ENCODE assay signal across 26 mouse cellular contexts in genomic region chr10:53426524-53426923, GRCm38 (mm10). TPM values are rescaled to one million over a fixed set of nuclear protein-coding genes. Genes with fewer than 3 reads are reported as not detected.
DNase-seq lines count a peak whose midpoint lies in the region; ATAC-seq and TF ChIP-seq lines count a peak whose summit lies in the region.
"Had no signal": no experiment of that assay in that cellular context is flagged by ENCODE, and none has a peak within 500 bp of the region (broad histone marks: within the 10 kb centered on the region; RNA-seq: fewer than 3 reads in every experiment).

No protein-coding gene starts in this region.

- DNase-seq in gastrocnemius, adult 2 months = no peak
- no peak for DNase-seq in gastrocnemius, postnatal 10 days
- DNase-seq in liver, embryonic 11.5 days (ENCODE audit: low spot score) = no peak
- no peak for DNase-seq in cerebellum, postnatal 25 days
- DNase-seq: adrenal gland, postnatal 14 days; B cell, adult 2 months; cerebellum, adult 8-10 months; cerebellum, postnatal 14 days; forebrain, postnatal 0 days; gastrocnemius, postnatal 36 days; heart, adult 11 months; heart, postnatal 14 days had no signal

- intact Hi-C loops in gastrocnemius, adult 2 months (cut with DNase I) = loop anchor here (5.0 kb wide), 1 partner anchor 81 kb away; no protein-coding TSS in a partner anchor

- H3K9ac ChIP-seq in liver, embryonic 11.5 days (ENCODE audit: low read depth, low read length) = no peak overlapping the region
- no peak overlapping the region for H3K9ac ChIP-seq in liver, embryonic 15.5 days
- H3K9ac ChIP-seq in forebrain, embryonic 15.5 days (replicated peaks) = no peak overlapping the region
- H3K9ac ChIP-seq in heart, embryonic 12.5 days = no peak overlapping the region
- H3K9ac ChIP-seq: embryonic facial prominence, embryonic 13.5 days; forebrain, embryonic 12.5 days; forebrain, postnatal 0 days; heart, embryonic 15.5 days; hindbrain, embryonic 13.5 days had no signal

- peak overlapping the region; percentile 61 for H3K27ac ChIP-seq in gastrocnemius, adult 2 months
- 0 out of 2 replicates have a peak overlapping the region, but pooled peaks have one; percentile 43 for H3K27ac ChIP-seq in liver, embryonic 11.5 days (ENCODE audit: low read depth, low read length)
- H3K27ac ChIP-seq in liver, embryonic 15.5 days (replicated peaks) = no peak overlapping the region
- H3K27ac ChIP-seq in forebrain, embryonic 15.5 days (replicated peaks) = no peak overlapping the region
- H3K27ac ChIP-seq in heart, embryonic 12.5 days (ENCODE audit: poor library complexity, severe bottlenecking) = no peak overlapping the region
- H3K27ac ChIP-seq: embryonic facial prominence, embryonic 13.5 days; forebrain, embryonic 12.5 days; heart, embryonic 10.5 days; heart, embryonic 15.5 days; hindbrain, embryonic 13.5 days; hindbrain, postnatal 0 days had no signal

- 57% methylated on average over 2 of the region's 2 CpGs for WGBS in liver, embryonic 11.5 days
- 15% methylated on average over 2 of the region's 2 CpGs for WGBS in liver, embryonic 15.5 days (ENCODE audit: insufficient replicate concordance)
- 84% methylated on average over 2 of the region's 2 CpGs for WGBS in forebrain, embryonic 15.5 days
- WGBS in heart, embryonic 12.5 days = 80% methylated on average over 2 of the region's 2 CpGs

- H3K36me3 ChIP-seq in liver, embryonic 11.5 days (ENCODE audit: control insufficient read depth, insufficient read depth, low read length) = no peaks in the 10 kb centered on the region
- H3K36me3 ChIP-seq in liver, embryonic 15.5 days (replicated peaks) = no peaks in the 10 kb centered on the region
- no peaks in the 10 kb centered on the region for H3K36me3 ChIP-seq in forebrain, embryonic 15.5 days
- H3K36me3 ChIP-seq in heart, embryonic 12.5 days = no peaks in the 10 kb centered on the region
- H3K36me3 ChIP-seq: embryonic facial prominence, embryonic 13.5 days; forebrain, embryonic 12.5 days; G1E; heart, embryonic 10.5 days; heart, embryonic 15.5 days; hindbrain, embryonic 13.5 days had no signal

- peak; percentile 70 for ATAC-seq in liver, embryonic 11.5 days (replicated peaks; ENCODE audit: low FRiP score)
- ATAC-seq in liver, embryonic 15.5 days (ENCODE audit: insufficient read depth) = peak; percentile 68
- ATAC-seq in megakaryocyte-erythroid progenitor cell, adult 5-6 weeks (replicated peaks; ENCODE audit: low FRiP score, low TSS enrichment, poor library complexity, severe bottlenecking) = peak; percentile 80
- ATAC-seq in forebrain, embryonic 15.5 days (replicated peaks) = no peak
- no peak for ATAC-seq in heart, embryonic 12.5 days (ENCODE audit: insufficient number of reproducible peaks, low FRiP score)
- ATAC-seq: activated CD4-positive, CD25-positive, alpha-beta regulatory T cell, adult 4 months; CD4-positive, CD25-positive, alpha-beta regulatory T cell, adult 4 months; forebrain, postnatal 0 days; hindbrain, postnatal 0 days; Patski had no signal

- H3K4me3 ChIP-seq in gastrocnemius, adult 2 months = no peak overlapping the region
- H3K4me3 ChIP-seq in liver, embryonic 11.5 days (ENCODE audit: low read depth, low read length) = no peak overlapping the region
- H3K4me3 ChIP-seq in liver, embryonic 15.5 days (replicated peaks) = no peak overlapping the region
- H3K4me3 ChIP-seq in forebrain, embryonic 15.5 days = no peak overlapping the region
- H3K4me3 ChIP-seq in heart, embryonic 12.5 days = no peak overlapping the region
- H3K4me3 ChIP-seq: embryonic facial prominence, embryonic 13.5 days; forebrain, embryonic 12.5 days; heart, embryonic 10.5 days; heart, embryonic 15.5 days; hindbrain, embryonic 13.5 days had no signal

- H3K4me1 ChIP-seq in liver, embryonic 11.5 days (replicated peaks; ENCODE audit: control insufficient read depth, insufficient read depth, low read length) = 0 out of 2 replicates have a peak, but pooled peaks cover 2% of the 10 kb centered on the region
- peaks cover 15% of the 10 kb centered on the region for H3K4me1 ChIP-seq in liver, embryonic 15.5 days (replicated peaks)
- peaks cover 19% of the 10 kb centered on the region for H3K4me1 ChIP-seq in forebrain, embryonic 15.5 days
- H3K4me1 ChIP-seq in heart, embryonic 12.5 days (replicated peaks) = peaks cover 23% of the 10 kb centered on the region

- peak overlapping the region; percentile 37 for H3K4me2 ChIP-seq in liver, embryonic 11.5 days
- H3K4me2 ChIP-seq in liver, embryonic 15.5 days = no peak overlapping the region
- H3K4me2 ChIP-seq in forebrain, embryonic 15.5 days (replicated peaks) = no peak overlapping the region
- H3K4me2 ChIP-seq in heart, embryonic 12.5 days = no peak overlapping the region
- H3K4me2 ChIP-seq: embryonic facial prominence, embryonic 13.5 days; forebrain, embryonic 12.5 days; heart, embryonic 15.5 days; hindbrain, embryonic 13.5 days had no signal

- no peaks in the 10 kb centered on the region for H3K27me3 ChIP-seq in liver, embryonic 11.5 days (replicated peaks; ENCODE audit: control insufficient read depth, insufficient read depth, low read length)
- no peaks in the 10 kb centered on the region for H3K27me3 ChIP-seq in liver, embryonic 15.5 days
- H3K27me3 ChIP-seq in forebrain, embryonic 15.5 days = no peaks in the 10 kb centered on the region
- no peaks in the 10 kb centered on the region for H3K27me3 ChIP-seq in heart, embryonic 12.5 days (replicated peaks)
- H3K27me3 ChIP-seq: embryonic facial prominence, embryonic 13.5 days; heart, embryonic 15.5 days; hindbrain, embryonic 13.5 days; Patski had no signal

- H3K9me3 ChIP-seq in liver, embryonic 11.5 days (ENCODE audit: control insufficient read depth, low read length) = no peaks in the 10 kb centered on the region; the same call in 1 of the 2 replicates
- H3K9me3 ChIP-seq in liver, embryonic 15.5 days (replicated peaks) = no peaks in the 10 kb centered on the region
- no peaks in the 10 kb centered on the region for H3K9me3 ChIP-seq in forebrain, embryonic 15.5 days
- H3K9me3 ChIP-seq in heart, embryonic 12.5 days (replicated peaks) = no peaks in the 10 kb centered on the region
- H3K9me3 ChIP-seq: embryonic facial prominence, embryonic 13.5 days; forebrain, embryonic 12.5 days; G1E; heart, embryonic 10.5 days; heart, embryonic 15.5 days; hindbrain, embryonic 13.5 days had no signal

- no peak for TF ChIP-seq CTCF in gastrocnemius, adult 2 months (IDR thresholded peaks at IDR 0.05)

RNA-seq across cellular contexts. Expression of gene Cep85l, which starts 46.8 kb away (rescaled TPM):
- 10 to 100 TPM; 45.6 to 62.4 TPM for total RNA-seq in gastrocnemius, adult 2 months (2021)
- total RNA-seq in gastrocnemius, postnatal 10 days (2021) = 10 to 100 TPM; 31.6 to 32.5 TPM
- 2.6 and 3.0 TPM in 2 replicates for polyA plus RNA-seq in liver, embryonic 11.5 days (2014; fragmentation: Nextera tagmentation; extraction: Ambion mirVana)
- 2.0 TPM in 2 replicates for polyA plus RNA-seq in liver, embryonic 15.5 days (2015; fragmentation: Nextera tagmentation; extraction: Ambion mirVana)
- 9.7 and 16.2 TPM in 2 replicates for total RNA-seq in megakaryocyte-erythroid progenitor cell, adult 5-6 weeks (2014; fragmentation: Nextera tagmentation)
- 17.3 and 18.7 TPM in 2 replicates for total RNA-seq in megakaryocyte-erythroid progenitor cell, adult 5-6 weeks (2017)
- 9.0 and 10.1 TPM in 2 replicates for polyA plus RNA-seq in forebrain, embryonic 15.5 days (2015; fragmentation: Nextera tagmentation; extraction: Ambion mirVana)
- polyA plus RNA-seq in heart, embryonic 12.5 days (2016; fragmentation: Nextera tagmentation; extraction: Ambion mirVana) = 5.5 TPM in 2 replicates
- polyA plus RNA-seq: G1E had no signal

Comparison
In these comparisons a context has a peak if more than half of its experiments do, and no peak if none do; other contexts are left out.
1. H3K27ac ChIP-seq: peak in gastrocnemius, adult 2 months (single experiment) and liver, embryonic 11.5 days (single experiment); none in liver, embryonic 15.5 days (single experiment), forebrain, embryonic 15.5 days (single experiment) and heart, embryonic 12.5 days (single experiment).
2. ATAC-seq: peak in liver, embryonic 11.5 days (single experiment), liver, embryonic 15.5 days (single experiment) and megakaryocyte-erythroid progenitor cell, adult 5-6 weeks (single experiment); none in forebrain, embryonic 15.5 days (single experiment) and heart, embryonic 12.5 days (single experiment).